Mouse (Mus musculus) liver, adult 2 months (tissue): ENCODE measurements around the gene St7.

Source experiments
- CTCF ChIP-seq: fragments of 200-500 bp; IDR thresholded peaks from 2 replicates; pipeline ENCODE4 v1.5.1; 2011; ENCODE audit warnings: low read depth, low read length, control low read depth
- POLR2A ChIP-seq: fragments of 200-500 bp; IDR thresholded peaks from 2 replicates; pipeline ENCODE4 v1.6.1; 2011; ENCODE audit warnings: low read length, control low read depth; ENCODE audit not compliant: insufficient read depth; ENCODE audit errors: extremely low read depth

GRCm38 (mm10) chr6:17951779-17952178 lies 259.0 kb downstream of the St7 start:
- TF ChIP-seq POLR2A (no peak), CTCF (no peak)
